Mouse (Mus musculus): ENCODE measurements at regions not wholly inside any gene's neighbourhood (a gene's known extent, or its start where the extent isn't known, plus 50 kb on each side); places are given as distances from the start of the nearest gene placed in this dataset.
A peak's percentile ranks its signal among the peaks of the same experiment; 100 is the strongest.

DNA sequence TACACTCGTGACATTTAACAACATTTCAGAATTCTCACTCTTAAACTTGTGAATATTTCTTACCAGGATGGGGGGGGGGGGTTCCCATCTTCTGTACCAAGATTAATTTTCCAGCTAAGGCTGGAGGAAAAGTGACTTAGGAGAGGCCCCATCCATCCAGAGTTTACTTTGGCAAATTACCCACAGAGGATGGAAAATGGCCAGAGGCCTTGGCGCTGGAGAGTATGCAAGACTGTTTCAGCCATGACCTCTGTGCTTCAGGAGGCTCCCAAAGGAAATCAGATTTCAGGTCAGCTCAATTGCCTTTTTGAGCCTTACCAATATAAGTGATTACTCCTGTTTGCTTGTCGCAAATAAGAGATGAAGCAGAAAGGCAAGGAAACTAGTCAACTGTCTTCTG is 143.4 kb upstream of the F930015N05Rik start:
- no peak overlapping the region for H3K4me2 ChIP-seq
- ATAC-seq (ENCODE audit: low read depth): no peak
- no peak overlapping the region for H3K27ac ChIP-seq
- DNase-seq: no peak
- H3K4me3 ChIP-seq (replicated peaks): no peak overlapping the region
- H3K9ac ChIP-seq: no peak overlapping the region
- H3K27me3 ChIP-seq: no peaks in the 10 kb centered on the region
- WGBS (ENCODE audit: insufficient replicate concordance): 61% methylated on average over 3 of the region's 3 CpGs
- no peaks in the 10 kb centered on the region for H3K9me3 ChIP-seq (replicated peaks)
- H3K36me3 ChIP-seq: no peaks in the 10 kb centered on the region
- no peaks in the 10 kb centered on the region for H3K4me1 ChIP-seq (replicated peaks)

DNA sequence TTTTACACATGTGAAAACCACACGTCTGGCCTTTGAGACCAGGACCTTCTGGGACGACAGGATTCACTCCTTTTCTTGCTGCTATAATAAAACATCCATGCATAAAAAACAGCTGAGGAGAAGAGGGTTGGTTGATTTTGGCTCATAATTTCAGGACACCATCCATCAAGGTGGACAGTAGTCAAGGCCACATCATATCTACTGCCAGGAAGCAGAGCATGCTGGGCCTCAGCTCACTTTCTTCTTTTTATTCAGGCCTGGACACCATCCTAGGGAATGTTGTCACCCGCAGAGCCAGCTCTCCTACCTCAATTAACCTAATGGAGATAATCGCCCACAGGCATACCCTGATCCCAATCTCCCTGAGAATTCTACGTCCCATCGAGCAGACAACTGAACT is 149.6 kb upstream of the F930015N05Rik start:
- WGBS (ENCODE audit: insufficient replicate concordance): 66% methylated on average over 6 of the region's 6 CpGs
- ATAC-seq (ENCODE audit: low read depth): no peak
- no peak overlapping the region for H3K4me3 ChIP-seq (replicated peaks)

DNA sequence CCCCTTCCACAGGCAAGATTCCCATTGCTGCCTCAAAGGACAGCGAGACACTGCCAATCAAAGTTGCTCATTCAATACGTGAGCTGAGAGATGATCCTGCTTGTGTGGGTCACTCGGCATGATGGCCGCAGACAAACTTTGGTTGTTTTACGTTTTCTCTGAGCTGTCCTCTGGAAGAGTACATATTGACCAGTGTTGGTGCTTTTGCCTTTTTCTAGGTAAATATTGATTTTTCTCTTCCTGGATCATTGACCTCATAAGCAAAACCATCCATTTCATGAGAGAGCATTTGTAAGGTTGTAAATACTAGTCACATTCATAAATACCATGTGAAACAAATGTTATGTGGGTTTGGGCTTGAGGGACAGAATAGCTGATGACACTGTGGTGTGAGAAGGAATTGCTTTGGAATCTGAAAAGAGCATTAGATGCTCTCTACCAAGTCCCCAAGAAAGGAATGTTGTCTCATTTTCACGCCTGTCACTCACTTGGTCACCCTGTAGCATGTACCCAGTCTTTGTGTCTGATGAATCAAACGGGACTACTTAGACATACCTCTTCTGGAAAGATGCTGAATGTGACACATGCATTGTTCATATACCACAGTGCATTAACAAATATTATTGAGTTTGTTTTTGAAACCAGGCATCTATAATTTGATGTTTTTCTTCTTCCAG is 150.7 kb upstream of the F930015N05Rik start:
- no peak for ATAC-seq (ENCODE audit: low read depth)
- no peak overlapping the region for H3K4me2 ChIP-seq
- H3K27ac ChIP-seq: no peak overlapping the region
- no peak for DNase-seq
- H3K4me1 ChIP-seq (replicated peaks): no peaks in the 10 kb centered on the region
- H3K36me3 ChIP-seq: no peaks in the 10 kb centered on the region
- H3K9me3 ChIP-seq (replicated peaks): no peaks in the 10 kb centered on the region
- 64% methylated on average over 7 of the region's 7 CpGs for WGBS (ENCODE audit: insufficient replicate concordance)
- H3K4me3 ChIP-seq (replicated peaks): no peak overlapping the region
- no peaks in the 10 kb centered on the region for H3K27me3 ChIP-seq
- H3K9ac ChIP-seq: no peak overlapping the region

More for the DNA sequence above, 149.6 kb upstream of the F930015N05Rik start:
- Histone ChIP-seq H3K9me3 (replicated peaks) (no peaks in the 10 kb centered on the region), H3K9ac (no peak overlapping the region), H3K27me3 (no peaks in the 10 kb centered on the region), H3K27ac (no peak overlapping the region), H3K4me2 (no peak overlapping the region), H3K36me3 (no peaks in the 10 kb centered on the region), H3K4me1 (replicated peaks) (no peaks in the 10 kb centered on the region)
- DNase-seq: no peak

DNA sequence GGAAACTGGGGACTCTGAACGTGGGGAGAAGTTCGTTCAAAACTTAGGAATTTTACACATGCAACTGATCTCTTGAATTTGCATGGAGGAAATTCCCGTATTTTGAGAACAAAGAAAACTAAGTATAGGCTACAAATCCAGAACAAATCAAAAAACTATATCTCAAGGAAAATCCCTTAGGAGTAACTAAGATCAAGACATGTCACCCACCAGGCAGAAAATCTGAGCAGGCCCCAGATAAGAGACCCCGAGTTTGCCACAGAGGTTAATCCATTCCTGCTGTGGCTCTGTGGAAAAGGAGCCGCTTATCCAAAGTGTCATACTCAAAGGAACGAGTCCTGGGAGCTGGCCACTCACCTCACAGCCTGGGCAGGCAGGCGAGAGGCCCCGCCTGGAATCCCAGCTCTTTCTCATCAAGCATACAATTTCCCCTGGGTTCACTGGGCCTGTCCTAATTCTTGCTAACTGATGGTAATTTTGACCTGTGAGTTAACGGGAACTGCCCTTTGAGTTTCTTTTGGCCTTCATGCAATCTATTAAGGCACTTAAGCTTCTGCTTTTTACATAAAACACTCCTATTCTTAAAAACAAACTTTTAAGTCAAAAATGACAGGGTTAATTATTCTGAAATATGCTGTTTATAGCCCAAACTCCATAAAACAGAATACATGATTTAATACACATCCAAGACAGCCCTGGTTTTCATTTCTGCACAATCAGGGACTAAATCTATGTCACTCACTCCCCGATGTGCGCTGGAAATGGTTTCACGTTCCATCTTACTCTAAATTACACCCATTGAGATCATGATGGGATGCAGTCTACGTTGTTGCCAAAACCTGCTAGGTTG is 151.5 kb upstream of the F930015N05Rik start:
- Histone ChIP-seq H3K9ac (no peak overlapping the region), H3K36me3 (no peaks in the 10 kb centered on the region), H3K27ac (no peak overlapping the region), H3K4me3 (replicated peaks) (no peak overlapping the region), H3K27me3 (no peaks in the 10 kb centered on the region), H3K4me1 (replicated peaks) (no peaks in the 10 kb centered on the region), H3K4me2 (no peak overlapping the region), H3K9me3 (replicated peaks) (no peaks in the 10 kb centered on the region)
- DNase-seq: no peak
- WGBS (ENCODE audit: insufficient replicate concordance): 60% methylated on average over 13 of the region's 13 CpGs
- no peak for ATAC-seq (ENCODE audit: low read depth)

DNA sequence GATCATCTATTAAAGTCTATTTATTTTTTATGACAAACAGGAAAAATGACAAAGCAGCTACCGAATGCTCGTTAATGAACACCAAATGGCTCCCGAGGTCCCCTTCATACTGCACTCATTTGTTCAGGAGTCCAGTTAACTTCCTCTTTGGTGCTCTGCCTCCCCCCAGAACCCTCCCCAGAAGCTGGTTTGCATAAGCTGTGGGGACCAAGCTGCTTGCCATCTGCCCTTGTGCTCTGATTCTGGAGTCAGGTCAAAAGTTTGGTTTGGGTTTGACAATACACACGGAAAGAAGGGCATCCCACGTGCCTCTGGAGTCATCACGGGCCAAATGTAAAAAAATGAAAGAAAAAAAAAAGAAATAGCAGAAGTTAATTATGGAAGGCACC is 152.1 kb upstream of the F930015N05Rik start:
- no peaks in the 10 kb centered on the region for H3K27me3 ChIP-seq
- no peak overlapping the region for H3K4me3 ChIP-seq (replicated peaks)
- H3K4me1 ChIP-seq (replicated peaks): no peaks in the 10 kb centered on the region
- H3K27ac ChIP-seq: no peak overlapping the region
- H3K36me3 ChIP-seq: no peaks in the 10 kb centered on the region
- H3K9me3 ChIP-seq (replicated peaks): no peaks in the 10 kb centered on the region
- no peak for ATAC-seq (ENCODE audit: low read depth)
- no peak overlapping the region for H3K9ac ChIP-seq
- H3K4me2 ChIP-seq: no peak overlapping the region
- DNase-seq: no peak
- 57% methylated on average over 6 of the region's 6 CpGs for WGBS (ENCODE audit: insufficient replicate concordance)

DNA sequence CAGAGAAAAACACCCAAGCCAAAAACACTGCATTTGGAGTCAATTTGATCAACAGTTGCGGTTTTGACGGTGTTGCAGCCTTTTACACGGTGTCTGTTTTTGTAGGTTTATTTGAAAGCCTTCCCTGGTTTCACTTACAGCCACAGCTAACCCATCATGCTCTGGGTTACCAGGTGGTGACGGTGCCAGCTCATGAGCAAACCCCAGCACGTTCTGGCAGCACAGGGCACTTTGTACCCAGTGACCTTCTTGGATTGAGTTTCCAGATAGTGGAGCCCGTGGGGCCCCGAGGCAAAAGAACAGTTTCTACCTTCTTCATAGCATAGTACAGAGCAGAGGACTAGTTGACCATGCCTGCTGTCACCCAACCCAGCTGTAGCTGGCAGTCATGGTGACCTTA is 152.6 kb upstream of the F930015N05Rik start:
- H3K4me2 ChIP-seq: no peak overlapping the region
- no peak overlapping the region for H3K9ac ChIP-seq
- no peaks in the 10 kb centered on the region for H3K36me3 ChIP-seq
- H3K27me3 ChIP-seq: no peaks in the 10 kb centered on the region
- H3K9me3 ChIP-seq (replicated peaks): no peaks in the 10 kb centered on the region
- H3K27ac ChIP-seq: no peak overlapping the region
- H3K4me3 ChIP-seq (replicated peaks): no peak overlapping the region
- DNase-seq (no peak), ATAC-seq (ENCODE audit: low read depth) (no peak)
- no peaks in the 10 kb centered on the region for H3K4me1 ChIP-seq (replicated peaks)
- 67% methylated on average over 7 of the region's 7 CpGs for WGBS (ENCODE audit: insufficient replicate concordance)

DNA sequence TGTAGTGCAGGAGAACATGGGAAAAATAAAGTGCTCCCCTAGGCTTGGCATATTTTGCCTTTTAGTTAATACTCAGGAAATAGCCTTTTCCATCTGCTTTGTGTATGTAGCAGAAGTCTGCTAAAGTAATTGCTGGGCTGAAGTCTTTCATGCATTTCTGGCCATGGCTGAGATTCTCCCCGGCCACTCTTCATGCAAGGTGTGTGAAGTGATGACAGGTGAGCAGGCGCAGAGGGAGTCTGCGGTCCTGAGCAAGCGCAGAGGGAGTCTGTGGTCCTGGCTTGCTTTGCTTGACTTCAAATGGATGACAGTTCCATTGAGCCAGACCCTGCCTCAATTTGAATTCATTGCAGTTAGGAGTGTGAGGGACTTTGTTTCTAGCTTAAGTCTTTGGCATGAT is 153.6 kb upstream of the F930015N05Rik start:
- ATAC-seq (ENCODE audit: low read depth) (no peak), DNase-seq (no peak)
- Histone ChIP-seq H3K36me3 (no peaks in the 10 kb centered on the region), H3K4me1 (replicated peaks) (no peaks in the 10 kb centered on the region), H3K4me3 (replicated peaks) (no peak overlapping the region), H3K27ac (no peak overlapping the region), H3K9me3 (replicated peaks) (no peaks in the 10 kb centered on the region), H3K9ac (no peak overlapping the region), H3K27me3 (no peaks in the 10 kb centered on the region), H3K4me2 (no peak overlapping the region)
- WGBS (ENCODE audit: insufficient replicate concordance): 77% methylated on average over 4 of the region's 4 CpGs

DNA sequence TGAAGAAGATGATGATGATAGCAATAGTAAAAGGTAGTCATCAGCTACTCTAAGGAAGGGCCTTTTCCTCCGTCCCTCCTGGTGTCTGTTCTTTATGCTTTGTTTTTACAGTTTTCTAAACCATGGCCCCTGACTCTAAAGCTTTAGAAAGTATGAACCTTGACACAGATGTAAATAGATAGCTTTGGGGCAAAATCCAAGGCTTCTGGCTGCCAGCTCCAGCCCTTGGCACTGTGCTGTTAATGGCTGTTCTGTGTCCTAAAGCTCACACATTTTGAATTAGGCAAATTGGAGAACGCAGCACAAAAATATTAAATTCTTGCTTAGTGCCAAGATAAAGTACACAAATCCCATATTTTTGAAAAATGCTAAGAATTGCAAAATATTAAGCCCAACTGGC is 155.8 kb upstream of the F930015N05Rik start:
- ATAC-seq (ENCODE audit: low read depth): no peak
- 59% methylated on average over 2 of the region's 2 CpGs for WGBS (ENCODE audit: insufficient replicate concordance)

DNA sequence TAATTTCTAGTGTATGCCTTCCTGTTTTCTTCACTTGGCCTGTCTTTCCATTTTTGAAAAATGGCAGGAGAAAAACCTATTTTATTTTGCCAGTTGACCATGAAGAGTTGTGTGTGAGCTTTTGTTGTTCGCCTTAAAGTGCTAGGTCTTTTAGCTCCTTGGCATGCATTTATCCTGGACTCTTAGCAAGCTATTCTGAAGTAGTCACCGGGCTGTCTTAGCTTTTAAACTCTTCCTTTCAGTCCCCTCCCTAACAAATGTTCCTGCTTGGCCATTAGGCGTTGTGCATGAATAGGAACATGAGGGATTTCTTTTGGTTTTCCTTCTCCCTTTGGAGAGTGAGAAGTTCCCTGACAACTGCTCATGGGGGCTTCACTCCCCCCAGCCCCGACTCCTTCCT is 160.9 kb upstream of the F930015N05Rik start:
- no peak for DNase-seq
- no peaks in the 10 kb centered on the region for H3K9me3 ChIP-seq (replicated peaks)
- no peak overlapping the region for H3K4me3 ChIP-seq (replicated peaks)
- no peaks in the 10 kb centered on the region for H3K27me3 ChIP-seq
- no peak overlapping the region for H3K9ac ChIP-seq
- no peaks in the 10 kb centered on the region for H3K4me1 ChIP-seq (replicated peaks)
- no peak for ATAC-seq (ENCODE audit: low read depth)
- no peak overlapping the region for H3K4me2 ChIP-seq
- no peaks in the 10 kb centered on the region for H3K36me3 ChIP-seq
- no peak overlapping the region for H3K27ac ChIP-seq
- 60% methylated on average over 4 of the region's 4 CpGs for WGBS (ENCODE audit: insufficient replicate concordance)

More for the DNA sequence above, 155.8 kb upstream of the F930015N05Rik start:
- Histone ChIP-seq H3K27ac (no peak overlapping the region), H3K4me2 (no peak overlapping the region), H3K27me3 (no peaks in the 10 kb centered on the region), H3K4me3 (replicated peaks) (no peak overlapping the region), H3K4me1 (replicated peaks) (no peaks in the 10 kb centered on the region), H3K9ac (no peak overlapping the region), H3K9me3 (replicated peaks) (no peaks in the 10 kb centered on the region), H3K36me3 (no peaks in the 10 kb centered on the region)
- no peak for DNase-seq

DNA sequence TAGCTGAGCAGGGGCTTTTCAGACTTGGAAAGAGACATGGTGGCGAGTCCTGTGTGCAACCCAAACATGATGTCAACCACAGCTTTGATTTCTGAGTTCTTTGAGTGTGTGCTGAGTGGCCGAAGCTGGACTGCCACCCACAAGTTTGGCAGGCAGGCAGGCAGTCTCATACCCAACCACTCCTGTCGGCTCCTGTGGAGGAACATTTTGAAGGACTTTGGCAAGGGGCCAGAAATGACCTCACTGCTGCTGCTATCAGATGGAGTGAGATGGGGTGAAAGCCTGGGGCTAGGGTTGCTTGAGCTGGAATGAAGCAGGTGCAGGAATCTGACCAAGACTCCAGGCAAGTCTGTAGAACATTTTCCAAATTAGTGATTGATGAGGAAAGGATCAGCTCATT is 162.7 kb upstream of the F930015N05Rik start:
- no peaks in the 10 kb centered on the region for H3K9me3 ChIP-seq (replicated peaks)
- no peaks in the 10 kb centered on the region for H3K4me1 ChIP-seq (replicated peaks)
- no peaks in the 10 kb centered on the region for H3K36me3 ChIP-seq
- no peak overlapping the region for H3K9ac ChIP-seq
- H3K4me2 ChIP-seq: no peak overlapping the region
- H3K4me3 ChIP-seq (replicated peaks): no peak overlapping the region
- DNase-seq: no peak
- H3K27ac ChIP-seq: no peak overlapping the region
- WGBS (ENCODE audit: insufficient replicate concordance): 36% methylated on average over 3 of the region's 3 CpGs
- ATAC-seq (ENCODE audit: low read depth): no peak
- H3K27me3 ChIP-seq: no peaks in the 10 kb centered on the region

DNA sequence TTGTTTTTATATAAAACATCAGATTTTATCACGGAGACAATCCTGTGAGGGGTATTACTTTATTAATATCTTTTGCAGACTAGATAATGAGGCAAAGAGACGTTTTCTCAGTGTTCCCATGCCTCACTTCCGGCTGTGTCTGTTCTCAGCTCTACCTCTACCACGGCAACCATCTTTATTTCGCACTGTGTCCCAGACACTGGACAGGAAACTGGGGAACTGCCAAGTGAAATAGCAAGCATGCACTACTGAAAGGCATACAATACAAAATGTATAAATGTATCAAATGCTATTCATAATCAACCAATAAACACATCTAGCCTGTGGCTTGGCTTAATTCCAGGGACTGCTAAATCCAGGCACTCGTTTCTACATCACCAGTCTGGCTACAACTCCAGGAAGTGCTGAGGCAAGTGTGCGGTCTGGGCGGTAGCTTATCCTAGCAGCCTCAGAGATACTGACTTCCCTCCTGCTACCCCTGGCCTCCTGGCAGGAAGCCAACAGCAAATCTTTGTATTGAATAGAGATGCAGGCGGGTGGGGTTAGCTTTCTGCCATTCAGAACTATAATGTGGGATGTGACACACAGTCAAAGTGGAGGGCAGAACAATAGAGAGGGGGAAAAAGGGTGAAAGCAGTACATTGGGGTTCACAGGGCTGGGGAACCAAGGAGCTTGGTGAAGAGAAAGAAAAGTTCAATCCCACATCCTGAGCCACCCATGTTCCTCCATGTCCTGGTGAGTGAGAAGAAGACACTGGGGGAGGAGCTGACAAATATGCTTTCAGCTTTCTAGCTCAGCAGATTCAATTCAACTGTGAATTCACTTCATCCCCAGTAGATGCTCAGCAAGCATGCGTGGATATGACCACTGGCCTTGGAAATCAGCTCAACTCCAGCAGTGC is 164.0 kb upstream of the F930015N05Rik start:
- Histone ChIP-seq H3K9ac (no peak overlapping the region), H3K4me2 (no peak overlapping the region)

More for the DNA sequence above, 164.0 kb upstream of the F930015N05Rik start:
- Histone ChIP-seq H3K4me1 (replicated peaks) (no peaks in the 10 kb centered on the region), H3K27me3 (no peaks in the 10 kb centered on the region), H3K27ac (no peak overlapping the region), H3K4me3 (replicated peaks) (no peak overlapping the region), H3K36me3 (no peaks in the 10 kb centered on the region), H3K9me3 (replicated peaks) (no peaks in the 10 kb centered on the region)
- peak; percentile 13 for DNase-seq
- WGBS (ENCODE audit: insufficient replicate concordance): 23% methylated on average over 10 of the region's 10 CpGs
- no peak for ATAC-seq (ENCODE audit: low read depth)
